Mouse (Mus musculus) B cell, adult 62 days (primary cell): Measurements from ENCODE around the gene Gstz1. TPM values are rescaled to one million over a fixed set of nuclear protein-coding genes. Genes with fewer than 3 reads are reported as not detected.

ENCODE experiments used
- total RNA-seq: library from RNA; stranded (reverse); gene quantifications from 4 replicates; pipeline ENCODE4 v1.2.4, GENCODE M21; 2023

Gstz1 gene
- 15.3 to 17.9 TPM (median 16.6 TPM) in 4 replicates for total RNA-seq

DNA sequence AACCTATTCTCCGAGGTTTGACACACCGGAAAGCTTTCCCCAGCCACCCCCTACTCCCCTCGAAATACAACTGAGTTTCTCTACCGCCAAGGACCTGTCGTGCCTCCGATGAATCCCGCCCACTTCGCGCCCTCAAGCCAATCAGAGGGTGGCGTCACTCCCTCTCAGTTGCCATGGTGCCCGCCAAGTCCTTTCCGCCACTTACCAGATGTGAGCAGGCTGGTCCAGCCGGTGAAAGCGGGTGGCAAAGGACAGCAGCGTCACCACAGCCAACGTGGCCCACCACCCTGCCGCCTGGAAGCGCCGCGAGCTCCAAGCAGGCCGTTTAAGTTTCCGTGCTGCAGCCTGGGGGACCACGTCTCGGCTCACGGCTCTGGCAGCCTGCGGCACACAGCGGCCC lies at the start of gene Gstz1:
Gene Gstz1 (plus strand): TSS at position 200 of the 400 bp plus-strand sequence.

GRCm38 (mm10) chr12:87102165-87102631 lies 44.8 kb upstream of the Gstz1 start, which contains the start of gene Ngb:
TSS of gene Ngb (minus strand) at chr12:87102539.

DNA sequence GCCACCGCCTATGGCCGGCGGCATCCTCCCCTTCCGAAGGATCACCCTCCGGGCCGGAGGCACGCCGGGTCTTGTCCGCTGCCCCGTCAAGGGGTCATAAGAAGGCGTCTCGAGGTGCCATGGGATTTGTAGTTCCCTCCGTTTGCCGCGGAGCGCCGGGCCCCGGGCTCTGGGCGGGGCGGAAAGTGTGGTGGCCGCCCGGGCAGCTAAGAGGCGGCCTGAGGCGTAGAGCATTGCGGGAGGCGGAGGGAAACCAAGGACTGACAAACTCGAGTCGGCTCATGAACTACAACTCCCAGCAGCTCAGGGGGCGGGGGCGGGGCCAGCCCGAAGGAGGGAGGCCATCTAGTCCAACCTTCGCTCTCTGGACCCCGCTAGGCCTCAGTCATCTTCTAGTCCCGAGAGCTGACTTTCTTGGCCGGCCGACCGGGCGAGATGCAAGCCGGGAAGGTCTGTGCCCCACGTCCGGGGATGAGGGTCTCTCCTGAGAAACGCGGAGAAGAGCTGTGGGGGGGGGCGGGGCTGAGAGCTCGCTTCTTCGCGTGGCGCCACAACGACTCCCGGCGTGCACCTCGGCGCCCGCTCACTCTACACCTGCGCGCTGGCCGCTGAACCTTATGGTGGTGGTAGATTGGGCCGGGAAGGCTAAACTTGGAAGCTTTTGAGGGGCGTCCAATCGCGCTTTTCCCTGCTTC lies 577 bp downstream of the Gstz1 start, which contains the start of gene Pomt2:
Gene Pomt2 (minus strand): TSS at position 574 of the 695 bp plus-strand sequence.

DNA sequence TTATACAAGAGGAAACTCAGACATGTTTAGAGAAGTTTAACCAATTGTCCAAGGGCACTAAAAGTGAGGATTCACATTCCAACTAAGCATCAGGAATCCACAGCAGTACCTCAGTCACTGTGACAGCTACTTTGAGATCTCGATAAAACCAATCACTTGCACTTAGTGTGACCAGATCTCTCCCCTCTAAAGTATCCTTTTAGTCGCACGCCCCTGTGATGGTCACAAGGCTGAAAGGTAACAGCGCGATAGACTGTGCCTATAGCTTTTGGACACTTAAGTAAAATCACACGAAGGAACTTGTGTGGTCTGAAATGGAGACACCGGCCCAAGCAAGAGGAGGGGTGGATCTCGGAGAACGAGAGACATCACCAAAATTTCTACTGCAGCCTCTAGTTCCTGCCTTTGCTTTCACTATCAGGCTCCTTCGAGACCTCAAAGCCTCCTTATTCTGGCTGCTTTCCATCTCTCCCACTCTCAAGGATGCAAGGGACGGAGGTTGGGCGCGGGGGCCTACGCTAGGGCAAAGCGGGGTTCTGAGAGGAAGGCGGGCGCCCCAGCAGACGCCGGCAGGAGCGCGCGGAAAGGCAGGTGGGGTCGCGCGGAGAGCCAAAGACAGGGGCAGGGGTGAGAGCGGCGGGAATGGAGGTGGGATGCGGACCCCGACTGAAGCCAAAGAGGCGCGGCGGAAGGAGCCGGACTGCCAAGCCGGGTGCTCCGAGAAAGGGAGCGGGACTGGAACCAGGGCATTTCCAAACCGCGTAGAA lies 52.4 kb downstream of the Gstz1 start, which contains the start of gene Samd15:
Gene Samd15 (plus strand): TSS at position 518 of the 767 bp plus-strand sequence.

DNA sequence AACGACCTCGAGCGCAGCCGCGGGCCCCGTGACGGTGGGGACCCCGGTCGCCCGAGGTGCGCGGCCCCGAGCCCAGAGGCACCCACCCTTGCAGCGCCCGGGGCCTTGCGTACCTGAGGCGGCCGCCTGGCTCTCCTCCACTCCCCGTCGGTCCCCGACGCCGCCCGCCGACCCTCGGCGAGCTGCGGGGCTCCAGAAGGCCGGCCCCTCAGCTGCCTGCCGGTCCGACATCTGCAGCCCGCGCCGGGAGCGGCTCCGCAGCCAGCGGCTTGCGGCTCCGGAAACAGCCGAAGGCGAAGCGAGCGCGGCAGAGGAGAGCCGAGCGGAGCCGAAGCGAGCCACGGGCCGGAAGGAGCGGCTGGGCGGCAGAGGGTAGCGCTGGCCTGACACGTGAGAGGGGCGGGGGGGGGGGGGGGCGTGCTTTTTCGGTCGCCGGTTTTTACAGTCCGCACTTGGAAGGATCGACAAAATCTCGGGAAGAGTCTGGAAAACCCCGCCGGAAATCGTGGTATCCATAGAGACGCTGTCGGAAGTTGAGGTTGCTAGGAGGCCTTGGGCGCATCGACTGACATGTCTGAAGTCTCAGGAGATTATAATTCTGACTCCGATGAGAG lies 53.1 kb downstream of the Gstz1 start, which contains the start of gene Tmed8:
Gene Tmed8 (minus strand): TSS at position 482 of the 614 bp plus-strand sequence.

Other genes with a start within 250 kb of the Gstz1 start
- 49.2 to 55.1 TPM (median 53.5 TPM) in 4 replicates for gene Cipc, start 200.1 kb upstream of the Gstz1 start, total RNA-seq
- not detected in 4 replicates for gene Zdhhc22, start 156.7 kb upstream of the Gstz1 start, total RNA-seq
- gene Tmem63c, start 125.8 kb upstream of the Gstz1 start, total RNA-seq, result not detected in 4 replicates
- gene Ngb, start 44.6 kb upstream of the Gstz1 start, total RNA-seq, result 0.36 to 0.97 TPM (median 0.47 TPM) in 3 of 4 replicates, not detected in the other
- gene Pomt2, start 803 bp downstream of the Gstz1 start, total RNA-seq, result 5.6 to 6.6 TPM (median 6.2 TPM) in 4 replicates
- 1.1 to 1.8 TPM (median 1.2 TPM) in 4 replicates for gene Samd15, start 52.6 kb downstream of the Gstz1 start, total RNA-seq
- 35.7 to 35.9 TPM (median 35.8 TPM) in 4 replicates for gene Tmed8, start 53.3 kb downstream of the Gstz1 start, total RNA-seq
- 5.0 to 10.2 TPM (median 8.7 TPM) in 4 replicates for gene Noxred1, start 91.6 kb downstream of the Gstz1 start, total RNA-seq
- gene Vipas39, start 119.1 kb downstream of the Gstz1 start, total RNA-seq, result 33.1 to 41.1 TPM (median 36.1 TPM) in 4 replicates
- 105 to 126 TPM (median 114 TPM) in 4 replicates for gene Ahsa1, start 119.3 kb downstream of the Gstz1 start, total RNA-seq
- not detected in 4 replicates for gene Ism2, start 152.5 kb downstream of the Gstz1 start, total RNA-seq
- gene Sptlc2, start 241.2 kb downstream of the Gstz1 start, total RNA-seq, result 78.2 to 104 TPM (median 87.9 TPM) in 4 replicates